Mouse (Mus musculus) left cerebral cortex, postnatal 14 days (tissue): ENCODE measurements at regions not wholly inside any gene's neighbourhood (a gene's known extent, or its start where the extent isn't known, plus 50 kb on each side); places are given as distances from the start of the nearest gene placed in this dataset.

Experiments used
- DNase-seq, 2 experiments: peaks; one replicate each; pipeline ENCODE4 v3.0.0; 2021 to 2022; ENCODE audit warnings: low spot score in 2 of 2, mixed read lengths in 1 of 2
- intact Hi-C: fragments of 180-260 bp; cut with DNase I; formaldehyde crosslinking; loops from one replicate; pipeline ENCODE4 v1.15.1; 2025

GRCm38 (mm10) chr5:19130639-19131038 is 96.2 kb upstream of the Magi2 start:
- DNase-seq, result no peak
- intact Hi-C loops, result no loop called here

- intact Hi-C loops, result no loop called here
- no peak for DNase-seq
Measured at GRCm38 (mm10) chr5:19154511-19154910, 72.3 kb upstream of the Magi2 start.

GRCm38 (mm10) chr5:19158191-19158590 is 68.6 kb upstream of the Magi2 start:
- intact Hi-C loops, result no loop called here
- peak; percentile 5 to 45 for DNase-seq

- intact Hi-C loops, result no loop called here
- no peak for DNase-seq
Measured at GRCm38 (mm10) chr5:19160256-19160655, 66.6 kb upstream of the Magi2 start.
